Mouse (Mus musculus) midbrain, embryonic 10.5 days (tissue): ENCODE measurements at regions not wholly inside any gene's neighbourhood (a gene's known extent, or its start where the extent isn't known, plus 50 kb on each side); places are given as distances from the start of the nearest gene placed in this dataset.
A peak's percentile ranks its signal among the peaks of the same experiment; 100 is the strongest.

Experiments
- DNase-seq: peaks from one replicate; pipeline ENCODE4 v3.0.0-alpha.2; 2017; ENCODE audit warnings: low spot score
- H3K27ac ChIP-seq: fragments of 300-500 bp; sonication (generic); replicated peaks from 2 replicates; pipeline ENCODE4 v1.5.1; 2016; ENCODE audit warnings: mild to moderate bottlenecking
- H3K27me3 ChIP-seq: fragments of 300-500 bp; sonication (generic); 2 replicates; pipeline ENCODE4 v1.6.1; 2016; ENCODE audit warnings: low read depth, mild to moderate bottlenecking; ENCODE audit not compliant: poor library complexity, severe bottlenecking
- H3K36me3 ChIP-seq: fragments of 300-500 bp; sonication (generic); 2 replicates; pipeline ENCODE4 v1.6.1; 2016; ENCODE audit warnings: mild to moderate bottlenecking, moderate library complexity
- H3K4me1 ChIP-seq: fragments of 300-500 bp; sonication (generic); 2 replicates; pipeline ENCODE4 v1.6.1; 2016
- H3K4me3 ChIP-seq: fragments of 300-500 bp; sonication (generic); 2 replicates; pipeline ENCODE4 v1.5.1; 2016; ENCODE audit warnings: mild to moderate bottlenecking, moderate library complexity
- H3K9me3 ChIP-seq: fragments of 300-500 bp; sonication (generic); replicated peaks from 2 replicates; pipeline ENCODE4 v1.6.1; 2016; ENCODE audit warnings: mild to moderate bottlenecking
- WGBS: fragments of 180-500 bp; shearing (Covaris S2); methylation state at CpG from one replicate; pipeline ENCODE4 v1.1.7; 2016; 5-methylcytosine and 5-hydroxymethylcytosine counted together

DNA sequence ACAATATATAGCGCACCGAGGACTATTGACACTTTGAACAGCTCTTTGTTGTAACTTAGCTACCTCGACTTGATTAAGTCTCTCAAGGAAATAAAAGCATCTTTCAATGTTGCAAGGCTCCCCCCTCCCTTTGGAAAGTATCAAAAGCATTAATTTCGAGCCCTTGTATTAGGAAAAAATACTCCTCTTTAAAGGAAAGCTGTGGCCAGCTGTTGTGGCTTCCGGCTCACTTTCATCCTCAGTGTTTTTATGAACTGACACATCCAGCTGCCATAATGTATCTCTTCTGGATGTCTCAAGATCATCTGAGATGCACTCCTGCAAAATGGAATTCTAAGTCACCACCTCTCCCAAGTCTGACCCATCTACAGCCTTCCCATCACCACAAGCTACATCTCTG is 199.6 kb upstream of the Nabp1 start:
- WGBS = 55% methylated on average over 5 of the region's 5 CpGs
- no peaks in the 10 kb centered on the region for H3K27me3 ChIP-seq
- H3K4me1 ChIP-seq = peaks cover 7% of the 10 kb centered on the region
- H3K36me3 ChIP-seq = no peaks in the 10 kb centered on the region
- no peak overlapping the region for H3K27ac ChIP-seq
- no peak overlapping the region for H3K4me3 ChIP-seq
- no peaks in the 10 kb centered on the region for H3K9me3 ChIP-seq
- DNase-seq = no peak

GRCm38 (mm10) chr1:51671691-51672090 is 193.5 kb upstream of the Nabp1 start:
- Histone ChIP-seq H3K27me3 (no peaks in the 10 kb centered on the region), H3K36me3 (no peaks in the 10 kb centered on the region), H3K4me1 (peaks cover 3% of the 10 kb centered on the region; the same call in 1 of the 2 replicates), H3K27ac (no peak overlapping the region), H3K4me3 (no peak overlapping the region), H3K9me3 (no peaks in the 10 kb centered on the region)
- DNase-seq = no peak
- WGBS = 74% methylated on average over 1 of the region's 1 CpGs

DNA sequence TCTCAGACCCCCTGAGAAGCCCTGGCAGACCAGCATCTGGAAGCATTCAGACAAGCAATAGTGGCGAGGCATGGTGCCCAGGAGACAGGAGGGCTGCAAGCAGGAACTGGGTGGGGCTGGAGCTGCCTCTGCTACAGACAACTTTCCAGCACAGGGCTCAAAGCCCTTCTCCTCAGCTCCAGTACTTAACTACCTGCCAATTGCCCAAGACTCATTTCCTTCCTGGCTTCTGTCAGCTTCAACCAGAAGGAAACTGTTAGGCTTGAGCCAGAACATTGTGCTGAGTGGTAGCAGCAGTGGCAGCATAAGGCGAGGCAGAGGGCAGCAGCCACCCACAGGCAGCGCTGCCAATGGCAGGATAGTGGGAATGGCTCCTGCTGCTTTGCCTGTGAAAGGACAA is 193.1 kb upstream of the Nabp1 start:
- no peak for DNase-seq
- no peaks in the 10 kb centered on the region for H3K36me3 ChIP-seq
- WGBS = 46% methylated on average over 3 of the region's 3 CpGs
- no peak overlapping the region for H3K4me3 ChIP-seq
- no peaks in the 10 kb centered on the region for H3K27me3 ChIP-seq
- H3K9me3 ChIP-seq = no peaks in the 10 kb centered on the region
- H3K4me1 ChIP-seq = peaks cover 3% of the 10 kb centered on the region; the same call in 1 of the 2 replicates
- H3K27ac ChIP-seq = no peak overlapping the region

DNA sequence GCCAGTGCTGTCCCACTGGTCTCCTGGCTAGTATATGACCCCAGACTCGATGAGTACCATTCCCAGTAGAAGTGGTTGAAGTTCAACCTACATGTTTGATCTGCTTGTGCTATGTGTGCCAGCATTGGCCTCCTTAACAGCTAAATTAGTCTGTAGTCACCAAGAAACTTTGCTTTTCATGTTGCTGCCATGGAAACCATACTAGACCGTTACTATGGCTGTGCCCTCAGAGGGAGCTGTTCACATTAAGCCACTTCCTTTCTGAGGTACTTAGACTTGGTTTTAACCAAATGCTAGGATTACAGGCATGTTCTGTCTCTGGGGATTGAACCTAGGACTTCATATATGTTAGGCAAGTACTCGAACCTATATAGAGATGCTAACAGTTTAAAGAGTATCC is 191.8 kb upstream of the Nabp1 start:
- H3K36me3 ChIP-seq = no peaks in the 10 kb centered on the region
- no peaks in the 10 kb centered on the region for H3K27me3 ChIP-seq
- H3K4me3 ChIP-seq = no peak overlapping the region
- WGBS = 66% methylated on average over 3 of the region's 3 CpGs
- DNase-seq = no peak
- peaks cover 3% of the 10 kb centered on the region; the same call in 1 of the 2 replicates for H3K4me1 ChIP-seq
- H3K9me3 ChIP-seq = no peaks in the 10 kb centered on the region
- no peak overlapping the region for H3K27ac ChIP-seq

GRCm38 (mm10) chr1:51668881-51669280 is 190.7 kb upstream of the Nabp1 start:
- Histone ChIP-seq H3K9me3 (no peaks in the 10 kb centered on the region), H3K27ac (no peak overlapping the region), H3K4me3 (no peak overlapping the region), H3K36me3 (no peaks in the 10 kb centered on the region), H3K4me1 (peaks cover 3% of the 10 kb centered on the region; the same call in 1 of the 2 replicates), H3K27me3 (no peaks in the 10 kb centered on the region)
- no peak for DNase-seq

DNA sequence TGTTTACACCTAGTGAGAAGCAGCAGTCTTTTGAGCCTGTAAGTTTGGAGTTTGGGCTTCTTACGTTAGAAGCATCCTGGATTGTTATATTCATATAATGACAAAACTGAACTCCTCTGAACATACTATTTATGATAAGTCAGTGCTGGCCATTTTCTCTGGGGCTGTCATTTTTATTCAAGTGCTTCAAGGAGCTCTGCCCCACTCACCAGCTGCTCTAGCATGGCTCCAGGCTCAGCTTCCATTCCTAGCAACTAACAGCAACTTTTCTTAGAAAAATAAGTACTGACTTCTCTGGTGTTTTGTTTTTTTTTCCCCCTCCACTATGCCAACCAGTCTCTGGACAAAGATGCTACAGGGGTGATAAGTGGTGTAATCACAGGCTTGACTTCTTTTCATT is 182.3 kb upstream of the Nabp1 start:
- Histone ChIP-seq H3K4me3 (no peak overlapping the region), H3K9me3 (no peaks in the 10 kb centered on the region), H3K36me3 (no peaks in the 10 kb centered on the region), H3K27ac (no peak overlapping the region), H3K4me1 (no peaks in the 10 kb centered on the region), H3K27me3 (no peaks in the 10 kb centered on the region)
- no peak for DNase-seq
- 90% methylated on average over 1 of the region's 1 CpGs for WGBS

DNA sequence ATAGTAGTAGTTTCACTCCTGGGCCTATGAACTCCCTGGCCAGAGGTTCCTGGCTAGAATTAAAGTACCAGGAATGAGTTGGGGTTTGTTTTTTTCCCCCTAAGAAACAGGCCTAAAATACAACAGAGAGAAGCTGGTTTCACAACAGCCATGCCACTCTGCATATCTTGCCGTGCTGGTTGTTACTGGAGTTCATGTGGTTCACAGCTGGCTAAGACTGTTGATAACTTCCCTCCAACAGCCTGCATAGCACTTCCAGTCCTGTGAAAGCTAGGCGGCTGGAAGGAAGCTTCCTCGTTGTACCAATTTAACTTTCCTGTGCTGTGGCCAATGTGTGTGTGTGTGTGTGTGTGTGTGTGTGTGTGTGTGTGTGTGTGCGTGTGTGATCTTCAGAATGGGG is 179.0 kb upstream of the Nabp1 start:
- no peaks in the 10 kb centered on the region for H3K36me3 ChIP-seq
- WGBS = 89% methylated on average over 4 of the region's 4 CpGs
- H3K4me1 ChIP-seq = no peaks in the 10 kb centered on the region

DNA sequence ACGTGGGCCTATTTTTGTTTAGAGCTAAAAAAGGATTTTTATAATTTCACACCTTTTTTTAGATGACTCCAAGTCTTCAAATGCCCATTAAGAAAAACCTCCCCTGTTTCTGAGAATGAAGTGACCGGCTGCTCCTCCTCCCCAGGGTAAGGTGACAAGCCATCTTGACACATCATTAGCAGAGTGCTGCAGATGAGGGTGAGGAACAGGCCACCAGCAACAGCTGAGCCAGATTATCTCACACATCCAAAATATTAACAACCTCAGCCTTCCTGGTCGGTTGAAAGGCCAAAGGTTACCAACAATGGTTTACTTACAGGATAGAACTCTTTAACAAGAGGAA is 172.4 kb upstream of the Nabp1 start:
- 62% methylated on average over 3 of the region's 3 CpGs for WGBS
- no peak for DNase-seq
- 0 out of 2 replicates have a peak overlapping the region, but pooled peaks have one; percentile 38 for H3K27ac ChIP-seq

More for the DNA sequence above, 179.0 kb upstream of the Nabp1 start:
- H3K27me3 ChIP-seq = no peaks in the 10 kb centered on the region
- no peak overlapping the region for H3K4me3 ChIP-seq
- H3K27ac ChIP-seq = no peak overlapping the region
- no peaks in the 10 kb centered on the region for H3K9me3 ChIP-seq
- no peak for DNase-seq

DNA sequence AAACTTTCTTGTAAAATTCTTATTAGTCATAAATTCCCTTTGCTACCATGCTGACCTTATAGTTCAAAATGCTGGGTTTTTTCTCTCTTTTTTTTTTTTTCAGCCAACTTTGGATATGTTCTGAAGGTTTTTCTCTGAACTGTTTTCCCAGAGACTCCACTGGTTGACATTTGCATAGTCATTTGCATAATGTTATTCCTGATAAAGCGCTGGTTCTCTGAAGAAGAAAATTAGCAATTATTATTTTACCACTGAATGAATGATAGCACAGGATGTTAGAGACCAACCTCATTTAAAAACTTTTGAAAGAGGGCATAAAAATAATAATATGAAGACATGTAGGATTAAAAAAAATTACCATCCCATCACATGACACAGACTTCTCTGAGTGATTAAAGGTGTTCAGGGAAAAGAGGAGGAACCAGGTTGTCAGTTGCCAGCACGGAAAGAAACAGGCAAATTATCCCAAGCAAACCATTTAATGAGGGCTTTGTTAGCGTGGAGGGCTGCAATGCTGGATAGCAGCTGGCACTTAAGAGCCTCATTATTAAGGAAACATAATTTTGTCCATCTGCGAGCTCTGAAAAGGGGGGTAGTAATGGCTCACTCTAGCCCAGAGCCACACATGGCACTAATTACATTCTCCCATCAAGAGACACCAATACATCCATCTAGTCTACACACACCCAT is 171.9 kb upstream of the Nabp1 start:
- Histone ChIP-seq H3K9me3 (no peaks in the 10 kb centered on the region), H3K4me3 (no peak overlapping the region), H3K27me3 (no peaks in the 10 kb centered on the region), H3K36me3 (no peaks in the 10 kb centered on the region), H3K27ac (0 out of 2 replicates have a peak overlapping the region, but pooled peaks have one; percentile 38), H3K4me1 (0 out of 2 replicates have a peak, but pooled peaks cover 4% of the 10 kb centered on the region)
- DNase-seq = no peak
- WGBS = 47% methylated on average over 4 of the region's 4 CpGs

More for the DNA sequence above, 172.4 kb upstream of the Nabp1 start:
- Histone ChIP-seq H3K4me3 (no peak overlapping the region), H3K9me3 (no peaks in the 10 kb centered on the region), H3K27me3 (no peaks in the 10 kb centered on the region), H3K4me1 (0 out of 2 replicates have a peak, but pooled peaks cover 4% of the 10 kb centered on the region), H3K36me3 (no peaks in the 10 kb centered on the region)

GRCm38 (mm10) chr1:51647955-51648354 is 169.7 kb upstream of the Nabp1 start:
- H3K27me3 ChIP-seq = no peaks in the 10 kb centered on the region
- H3K4me1 ChIP-seq = 0 out of 2 replicates have a peak, but pooled peaks cover 6% of the 10 kb centered on the region
- no peak overlapping the region for H3K4me3 ChIP-seq
- H3K36me3 ChIP-seq = no peaks in the 10 kb centered on the region
- no peak overlapping the region for H3K27ac ChIP-seq
- WGBS = 92% methylated on average over 2 of the region's 2 CpGs
- DNase-seq = no peak
- H3K9me3 ChIP-seq = no peaks in the 10 kb centered on the region

DNA sequence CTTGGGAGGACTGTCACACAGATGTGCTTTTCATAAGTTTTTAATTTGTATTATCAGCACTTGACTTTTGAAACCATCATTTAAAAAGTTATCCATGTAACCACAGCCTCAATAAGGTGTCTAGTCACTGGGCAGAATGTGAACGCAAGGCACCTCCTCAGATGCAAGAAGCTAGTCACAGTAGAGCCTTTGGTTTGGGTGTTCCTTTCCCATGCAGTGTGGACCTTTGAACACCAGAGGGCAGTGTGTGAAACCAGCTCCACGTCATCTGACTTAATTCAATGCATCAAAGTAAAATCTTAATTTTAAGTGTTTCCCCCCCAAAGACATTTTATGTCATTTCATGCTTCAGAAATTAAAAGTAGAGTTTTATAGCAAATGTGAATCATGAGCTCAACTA is 166.2 kb upstream of the Nabp1 start:
- Histone ChIP-seq H3K27ac (no peak overlapping the region), H3K9me3 (no peaks in the 10 kb centered on the region), H3K27me3 (no peaks in the 10 kb centered on the region), H3K36me3 (no peaks in the 10 kb centered on the region), H3K4me1 (0 out of 2 replicates have a peak, but pooled peaks cover 2% of the 10 kb centered on the region), H3K4me3 (no peak overlapping the region)
- WGBS = 34% methylated on average over 2 of the region's 2 CpGs
- DNase-seq = peak; percentile 76

DNA sequence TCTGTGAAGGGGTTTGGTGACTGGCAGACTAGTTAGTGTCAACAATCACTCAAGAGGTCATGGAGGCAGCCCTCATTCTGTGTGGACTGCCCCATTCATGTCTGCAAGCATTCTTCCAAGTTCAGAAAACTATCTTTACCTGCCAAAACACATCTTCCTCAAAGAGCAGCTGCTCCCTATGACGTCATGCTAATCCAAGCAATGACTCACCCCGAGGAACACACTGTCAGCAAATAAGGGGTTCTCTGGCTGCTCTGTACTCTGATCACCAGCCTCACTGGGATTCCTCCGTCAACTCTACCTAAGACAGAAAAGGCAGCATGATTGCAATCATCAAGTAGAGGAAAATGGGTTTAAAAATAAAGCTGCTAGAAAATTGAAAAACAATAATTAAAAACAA is 165.4 kb upstream of the Nabp1 start:
- H3K4me1 ChIP-seq = 0 out of 2 replicates have a peak, but pooled peaks cover 2% of the 10 kb centered on the region
- H3K27ac ChIP-seq = no peak overlapping the region
- no peaks in the 10 kb centered on the region for H3K36me3 ChIP-seq
- H3K4me3 ChIP-seq = no peak overlapping the region
- no peaks in the 10 kb centered on the region for H3K9me3 ChIP-seq
- H3K27me3 ChIP-seq = no peaks in the 10 kb centered on the region
- DNase-seq = no peak
- 81% methylated on average over 3 of the region's 3 CpGs for WGBS

DNA sequence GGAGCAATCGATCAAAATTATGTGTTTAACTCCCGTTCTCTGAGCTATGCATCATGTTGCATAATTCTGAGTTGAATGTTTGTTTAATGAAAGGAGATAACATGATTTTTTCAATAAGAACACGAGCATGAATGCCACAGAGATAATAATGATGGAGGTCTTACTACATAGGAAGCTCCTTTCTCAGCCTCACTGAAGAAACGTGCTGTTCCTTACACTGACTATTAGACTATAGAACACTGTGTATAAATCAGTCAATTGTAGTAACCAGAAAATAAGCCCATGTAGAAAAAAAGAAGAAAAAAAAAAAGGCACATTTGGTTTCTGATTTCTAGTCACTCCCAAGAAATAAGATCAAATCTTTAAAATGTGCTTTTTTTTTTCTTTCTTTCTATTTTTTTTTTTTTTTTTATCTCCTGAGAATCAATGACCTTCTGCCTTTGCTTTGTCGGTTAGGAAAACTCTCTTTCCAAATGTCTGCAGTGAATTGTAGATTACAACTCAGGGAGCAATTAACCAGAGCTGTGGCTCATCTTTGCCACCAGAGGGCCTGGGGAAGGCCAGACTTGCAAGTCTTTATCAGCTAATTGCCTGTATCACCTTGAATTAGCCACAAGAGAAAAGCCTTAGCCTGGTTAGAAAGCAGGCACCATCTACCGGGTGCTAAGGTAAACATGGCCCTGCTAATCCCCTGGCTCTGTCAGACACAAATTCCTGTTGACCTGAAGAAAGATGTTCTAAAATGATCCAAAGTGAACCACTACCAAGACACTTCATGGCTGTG is 160.5 kb upstream of the Nabp1 start:
- H3K27me3 ChIP-seq = no peaks in the 10 kb centered on the region
- no peaks in the 10 kb centered on the region for H3K9me3 ChIP-seq
- no peak for DNase-seq
- peaks cover 15% of the 10 kb centered on the region for H3K4me1 ChIP-seq
- 77% methylated on average over 6 of the region's 6 CpGs for WGBS
- no peaks in the 10 kb centered on the region for H3K36me3 ChIP-seq
- H3K4me3 ChIP-seq = no peak overlapping the region
- no peak overlapping the region for H3K27ac ChIP-seq
